Mouse (Mus musculus): ENCODE data around the gene Trim41. TPM values are rescaled to one million over a fixed set of nuclear protein-coding genes. Genes with fewer than 3 reads are reported as not detected.
A peak's percentile ranks its signal among the peaks of the same experiment; 100 is the strongest.

Trim41 gene
- polyA plus RNA-seq, 1 experiment from 2014 or later = 4.0 TPM

DNA sequence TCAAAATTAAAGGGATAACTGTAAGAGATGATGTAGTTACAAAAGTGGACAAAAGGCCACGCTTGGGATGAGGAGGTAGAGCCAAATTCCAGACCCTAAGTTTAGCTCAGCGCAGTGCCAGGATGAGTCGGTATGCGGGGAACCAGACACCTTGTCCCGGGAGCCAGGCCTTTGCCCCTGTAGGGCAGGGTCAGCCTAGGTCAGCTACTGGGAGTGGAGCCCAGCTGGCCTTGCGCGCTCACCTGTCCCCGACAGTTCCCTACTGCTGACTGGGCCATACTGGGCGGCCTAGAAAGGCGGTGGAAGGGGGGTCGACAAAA is 19.8 kb upstream of the Trim41 start:
- WGBS = 19% methylated on average over 11 of the region's 11 CpGs
- Histone ChIP-seq H3K36me3 (ENCODE audit: control insufficient read depth, insufficient read depth, low read length) (no peaks in the 10 kb centered on the region), H3K4me1 (replicated peaks; ENCODE audit: control insufficient read depth, insufficient read depth) (0 out of 2 replicates have a peak, but pooled peaks cover 6% of the 10 kb centered on the region), H3K4me3 (ENCODE audit: low read depth, low read length) (peak overlapping the region; percentile 81), H3K9ac (ENCODE audit: low read length) (peak overlapping the region; percentile 77), H3K27ac (replicated peaks) (peak overlapping the region; percentile 87), H3K9me3 (ENCODE audit: control insufficient read depth, low read length) (no peaks in the 10 kb centered on the region), H3K27me3 (ENCODE audit: control insufficient read depth, insufficient read depth, low read length) (no peaks in the 10 kb centered on the region), H3K4me2 (replicated peaks; ENCODE audit: low read depth) (peak overlapping the region; percentile 91)
- TF ChIP-seq EP300 (optimal IDR thresholded peaks at IDR 0.05) (no peak), CTCF (IDR thresholded peaks at IDR 0.05; ENCODE audit: low read depth) (no peak)
- DNase-seq (ENCODE audit: low spot score) (no peak), ATAC-seq (ENCODE audit: low FRiP score, low TSS enrichment) (peak; percentile 13)

DNA sequence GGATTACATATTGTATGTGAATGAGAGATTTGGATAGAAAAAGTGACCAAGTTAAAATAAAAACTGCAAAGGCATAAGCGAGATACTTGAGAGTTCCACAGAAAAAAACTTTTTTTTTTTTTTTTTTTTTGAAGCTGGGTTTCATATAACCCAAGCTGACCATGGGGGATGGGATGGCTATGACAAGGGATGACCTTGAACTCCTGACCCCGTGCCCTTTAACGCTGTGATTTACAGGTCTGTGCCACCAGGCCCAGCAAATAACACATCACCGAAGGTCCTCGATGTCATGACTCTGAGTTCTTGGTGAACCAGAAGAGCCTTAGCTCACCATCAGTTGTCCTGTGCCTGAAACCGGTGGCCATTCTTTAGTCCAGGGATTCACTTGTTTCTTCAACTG is 18.8 kb upstream of the Trim41 start:
- TF ChIP-seq CTCF (IDR thresholded peaks at IDR 0.05; ENCODE audit: low read depth) (no peak), EP300 (optimal IDR thresholded peaks at IDR 0.05) (no peak)
- H3K9ac ChIP-seq (ENCODE audit: low read length) = no peak overlapping the region
- H3K4me2 ChIP-seq (replicated peaks; ENCODE audit: low read depth) = no peak overlapping the region
- DNase-seq (ENCODE audit: low spot score) (no peak), ATAC-seq (ENCODE audit: low FRiP score, low TSS enrichment) (no peak)
- no peaks in the 10 kb centered on the region for H3K27me3 ChIP-seq (ENCODE audit: control insufficient read depth, insufficient read depth, low read length)
- H3K36me3 ChIP-seq (ENCODE audit: control insufficient read depth, insufficient read depth, low read length) = no peaks in the 10 kb centered on the region
- no peak overlapping the region for H3K4me3 ChIP-seq (ENCODE audit: low read depth, low read length)
- 0 out of 2 replicates have a peak, but pooled peaks cover 6% of the 10 kb centered on the region for H3K4me1 ChIP-seq (replicated peaks; ENCODE audit: control insufficient read depth, insufficient read depth)
- no peak overlapping the region for H3K27ac ChIP-seq (replicated peaks)
- H3K9me3 ChIP-seq (ENCODE audit: control insufficient read depth, low read length) = no peaks in the 10 kb centered on the region
- 70% methylated on average over 6 of the region's 6 CpGs for WGBS

- no peak for TF ChIP-seq CTCF (IDR thresholded peaks at IDR 0.05; ENCODE audit: low read depth)
- TF ChIP-seq EP300 (optimal IDR thresholded peaks at IDR 0.05) = no peak
- Histone ChIP-seq H3K4me3 (ENCODE audit: low read depth, low read length) (peak overlapping the region; percentile 62), H3K9ac (ENCODE audit: low read length) (peak overlapping the region; percentile 62), H3K27ac (replicated peaks) (peak overlapping the region; percentile 73), H3K27me3 (ENCODE audit: control insufficient read depth, insufficient read depth, low read length) (no peaks in the 10 kb centered on the region), H3K4me1 (replicated peaks; ENCODE audit: control insufficient read depth, insufficient read depth) (0 out of 2 replicates have a peak, but pooled peaks cover 6% of the 10 kb centered on the region), H3K36me3 (ENCODE audit: control insufficient read depth, insufficient read depth, low read length) (no peaks in the 10 kb centered on the region), H3K9me3 (ENCODE audit: control insufficient read depth, low read length) (no peaks in the 10 kb centered on the region), H3K4me2 (replicated peaks; ENCODE audit: low read depth) (peak overlapping the region; percentile 67)
- DNase-seq (ENCODE audit: low spot score) (peak; percentile 90), ATAC-seq (ENCODE audit: low FRiP score, low TSS enrichment) (peak; percentile 87)
- WGBS = under 1% methylated on average over 30 of the region's 30 CpGs
These were observed 16.8 kb upstream of the Trim41 start for GRCm38 (mm10) chr11:48833731-48834639.

DNA sequence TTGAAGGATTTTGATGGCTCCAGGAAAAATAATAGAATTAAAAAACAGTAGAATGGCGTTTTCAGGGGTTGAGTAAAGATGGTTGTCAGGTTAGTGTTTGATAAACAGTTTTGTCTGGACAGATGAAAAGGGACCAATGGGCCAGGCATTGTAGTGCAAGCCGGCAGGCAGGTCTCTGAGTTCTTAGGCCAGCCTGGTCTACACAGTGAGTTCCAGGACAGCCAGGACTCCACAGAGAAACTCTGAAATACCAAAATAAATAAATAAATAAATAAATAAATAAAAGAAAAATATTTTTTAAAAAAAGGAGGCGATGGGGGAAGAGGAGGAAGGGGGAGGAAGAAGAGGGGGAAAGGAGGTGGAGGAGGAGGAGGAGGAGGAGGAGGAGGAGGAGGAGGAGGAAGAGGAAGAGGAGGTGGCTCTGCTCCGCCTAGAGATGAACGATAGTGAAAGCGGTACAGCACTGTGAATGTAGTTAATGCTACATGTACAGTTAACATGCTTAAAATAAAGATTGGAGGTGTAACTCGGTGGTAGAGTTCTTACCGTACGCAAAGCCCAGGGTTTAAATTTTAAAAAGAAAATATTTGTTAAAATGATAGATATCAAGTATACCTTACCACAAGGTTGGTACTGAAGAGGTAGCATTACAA is 16.1 kb upstream of the Trim41 start:
- WGBS = 31% methylated on average over 8 of the region's 9 CpGs

GRCm38 (mm10) chr11:48831273-48831672 is 14.1 kb upstream of the Trim41 start:
- DNase-seq (ENCODE audit: low spot score) (no peak), ATAC-seq (ENCODE audit: low FRiP score, low TSS enrichment) (no peak)
- no peaks in the 10 kb centered on the region for H3K27me3 ChIP-seq (ENCODE audit: control insufficient read depth, insufficient read depth, low read length)
- no peaks in the 10 kb centered on the region for H3K36me3 ChIP-seq (ENCODE audit: control insufficient read depth, insufficient read depth, low read length)
- 78% methylated on average over 2 of the region's 2 CpGs for WGBS
- H3K9me3 ChIP-seq (ENCODE audit: control insufficient read depth, low read length) = no peaks in the 10 kb centered on the region
- H3K4me2 ChIP-seq (replicated peaks; ENCODE audit: low read depth) = no peak overlapping the region
- H3K27ac ChIP-seq (replicated peaks) = no peak overlapping the region
- TF ChIP-seq EP300 (optimal IDR thresholded peaks at IDR 0.05) = no peak
- TF ChIP-seq CTCF (IDR thresholded peaks at IDR 0.05; ENCODE audit: low read depth) = no peak
- no peak overlapping the region for H3K9ac ChIP-seq (ENCODE audit: low read length)
- H3K4me1 ChIP-seq (replicated peaks; ENCODE audit: control insufficient read depth, insufficient read depth) = no peaks in the 10 kb centered on the region
- H3K4me3 ChIP-seq (ENCODE audit: low read depth, low read length) = no peak overlapping the region

More for the DNA sequence above, 16.1 kb upstream of the Trim41 start:
- Histone ChIP-seq H3K4me2 (replicated peaks; ENCODE audit: low read depth) (peak overlapping the region; percentile 67), H3K9ac (ENCODE audit: low read length) (no peak overlapping the region), H3K27me3 (ENCODE audit: control insufficient read depth, insufficient read depth, low read length) (no peaks in the 10 kb centered on the region), H3K9me3 (ENCODE audit: control insufficient read depth, low read length) (no peaks in the 10 kb centered on the region), H3K4me1 (replicated peaks; ENCODE audit: control insufficient read depth, insufficient read depth) (0 out of 2 replicates have a peak, but pooled peaks cover 3% of the 10 kb centered on the region), H3K36me3 (ENCODE audit: control insufficient read depth, insufficient read depth, low read length) (no peaks in the 10 kb centered on the region), H3K4me3 (ENCODE audit: low read depth, low read length) (peak overlapping the region; percentile 62), H3K27ac (replicated peaks) (no peak overlapping the region)
- TF ChIP-seq EP300 (optimal IDR thresholded peaks at IDR 0.05) (no peak), CTCF (IDR thresholded peaks at IDR 0.05; ENCODE audit: low read depth) (no peak)
- ATAC-seq (ENCODE audit: low FRiP score, low TSS enrichment) (no peak), DNase-seq (ENCODE audit: low spot score) (no peak)

GRCm38 (mm10) chr11:48830279-48830678 is 13.1 kb upstream of the Trim41 start:
- Histone ChIP-seq H3K27ac (replicated peaks) (no peak overlapping the region), H3K9ac (ENCODE audit: low read length) (no peak overlapping the region), H3K4me3 (ENCODE audit: low read depth, low read length) (no peak overlapping the region), H3K27me3 (ENCODE audit: control insufficient read depth, insufficient read depth, low read length) (no peaks in the 10 kb centered on the region), H3K9me3 (ENCODE audit: control insufficient read depth, low read length) (no peaks in the 10 kb centered on the region), H3K36me3 (ENCODE audit: control insufficient read depth, insufficient read depth, low read length) (no peaks in the 10 kb centered on the region), H3K4me2 (replicated peaks; ENCODE audit: low read depth) (no peak overlapping the region), H3K4me1 (replicated peaks; ENCODE audit: control insufficient read depth, insufficient read depth) (no peaks in the 10 kb centered on the region)
- TF ChIP-seq CTCF (IDR thresholded peaks at IDR 0.05; ENCODE audit: low read depth) (no peak), EP300 (optimal IDR thresholded peaks at IDR 0.05) (no peak)
- ATAC-seq (ENCODE audit: low FRiP score, low TSS enrichment) (no peak), DNase-seq (ENCODE audit: low spot score) (no peak)
- WGBS = 67% methylated on average over 2 of the region's 2 CpGs

Data from stomach, postnatal 0 days (tissue).